Mouse (Mus musculus) bone marrow, adult 2 months (tissue): ENCODE data around the gene Adamts12.

ENCODE experiments used
- CTCF ChIP-seq: fragments of 200-500 bp; IDR thresholded peaks from 2 replicates; pipeline ENCODE4 v1.5.1; 2011; ENCODE audit warnings: low read length, control low read depth; ENCODE audit not compliant: control insufficient read depth, insufficient read depth
- POLR2A ChIP-seq: fragments of 200-500 bp; IDR thresholded peaks from 2 replicates; pipeline ENCODE4 v1.6.1; 2011; ENCODE audit warnings: low read depth, mild to moderate bottlenecking, control low read depth, low read length, borderline replicate concordance; ENCODE audit not compliant: control insufficient read depth

- TF ChIP-seq CTCF = no peak
- TF ChIP-seq POLR2A = no peak
Observed at GRCm38 (mm10) chr15:11105101-11105500, 40.5 kb downstream of the Adamts12 start.
